Mouse (Mus musculus) embryonic facial prominence, embryonic 11.5 days (tissue): ENCODE measurements around the gene Setx. TPM values are rescaled to one million over a fixed set of nuclear protein-coding genes. Genes with fewer than 3 reads are reported as not detected.
"Not testable (repeated sequence)": the region's sequence is repeated elsewhere in the genome, so short reads cannot be mapped to it uniquely, and the experiment has no call there.

Experiments
- ATAC-seq: fragments of 200-750 bp; cut with Nextera tagmentation; replicated peaks from 2 replicates; pipeline ENCODE4 v1.8.0; 2017; ENCODE audit warnings: low read depth; ENCODE audit not compliant: insufficient number of reproducible peaks, low FRiP score, low TSS enrichment
- DNase-seq: peaks from one replicate; pipeline ENCODE4 v3.0.0-alpha.2; 2015; ENCODE audit warnings: low spot score
- H3K27ac ChIP-seq: fragments of 300-500 bp; sonication (generic); replicated peaks from 2 replicates; pipeline ENCODE4 v1.5.1; 2014; ENCODE audit warnings: mild to moderate bottlenecking, low read depth, low read length, control low read depth
- H3K27me3 ChIP-seq: fragments of 300-500 bp; sonication (generic); 2 replicates; pipeline ENCODE4 v1.6.1; 2014; ENCODE audit warnings: mild to moderate bottlenecking, low read length, moderate library complexity, mixed read lengths; ENCODE audit not compliant: control insufficient read depth, insufficient read depth
- H3K36me3 ChIP-seq: fragments of 300-500 bp; sonication (generic); replicated peaks from 2 replicates; pipeline ENCODE4 v1.6.1; 2014; ENCODE audit warnings: low read depth, mild to moderate bottlenecking, low read length, moderate library complexity, mixed read lengths; ENCODE audit not compliant: control insufficient read depth, insufficient read depth
- H3K4me1 ChIP-seq: fragments of 300-500 bp; sonication (generic); 2 replicates; pipeline ENCODE4 v1.6.1; 2014; ENCODE audit warnings: low read length, mixed read lengths; ENCODE audit not compliant: control insufficient read depth, insufficient read depth
- H3K4me2 ChIP-seq: fragments of 300-500 bp; sonication (generic); 2 replicates; pipeline ENCODE4 v1.6.1; 2014; ENCODE audit warnings: low read depth, mild to moderate bottlenecking, control low read depth, low read length, moderate library complexity
- H3K4me3 ChIP-seq: fragments of 300-500 bp; sonication (generic); 2 replicates; pipeline ENCODE4 v1.5.1; 2014; ENCODE audit warnings: low read depth, low read length, control low read depth
- H3K9ac ChIP-seq: fragments of 300-500 bp; sonication (generic); replicated peaks from 2 replicates; pipeline ENCODE4 v1.6.1; 2014; ENCODE audit warnings: mild to moderate bottlenecking, control low read depth, low read length
- H3K9me3 ChIP-seq: fragments of 300-500 bp; sonication (generic); replicated peaks from 2 replicates; pipeline ENCODE4 v1.6.1; 2016; ENCODE audit warnings: mild to moderate bottlenecking, low read length, inconsistent platforms, mixed read lengths; ENCODE audit not compliant: control insufficient read depth
- WGBS: fragments of 180-500 bp; shearing (Covaris S2); extraction: QIAGEN DNeasy Blood & Tissue Kit; methylation state at CpG from one replicate; pipeline ENCODE4 v1.1.7; 2014; 5-methylcytosine and 5-hydroxymethylcytosine counted together
- polyA plus RNA-seq: library from polyadenylated mRNA; unstranded; fragments of >200 nt; fragmentation: Nextera tagmentation; extraction: Ambion mirVana; gene quantifications from 2 replicates; pipeline ENCODE4 v1.2.1, GENCODE M21; 2014

The Setx gene
- polyA plus RNA-seq, 1 experiment from 2014 or later = 10.4 TPM

- H3K9ac ChIP-seq = no peak overlapping the region
- no peaks in the 10 kb centered on the region for H3K27me3 ChIP-seq
- H3K27ac ChIP-seq = no peak overlapping the region
- H3K9me3 ChIP-seq = no peaks in the 10 kb centered on the region
- no peak overlapping the region for H3K4me3 ChIP-seq
- H3K4me2 ChIP-seq = no peak overlapping the region
- DNase-seq = no peak
- 78% methylated on average over 4 of the region's 4 CpGs for WGBS
- no peak for ATAC-seq
- no peaks in the 10 kb centered on the region for H3K36me3 ChIP-seq
- no peaks in the 10 kb centered on the region for H3K4me1 ChIP-seq
Measured at GRCm38 (mm10) chr2:29096751-29097150, 27.2 kb upstream of the Setx start.

GRCm38 (mm10) chr2:29097465-29097864 lies 26.5 kb upstream of the Setx start:
- no peak overlapping the region for H3K4me2 ChIP-seq
- DNase-seq = no peak
- 88% methylated on average over 3 of the region's 3 CpGs for WGBS
- no peaks in the 10 kb centered on the region for H3K27me3 ChIP-seq
- no peak overlapping the region for H3K9ac ChIP-seq
- no peaks in the 10 kb centered on the region for H3K9me3 ChIP-seq
- H3K27ac ChIP-seq = no peak overlapping the region
- no peak overlapping the region for H3K4me3 ChIP-seq
- no peak for ATAC-seq
- H3K36me3 ChIP-seq = no peaks in the 10 kb centered on the region
- H3K4me1 ChIP-seq = no peaks in the 10 kb centered on the region

DNA sequence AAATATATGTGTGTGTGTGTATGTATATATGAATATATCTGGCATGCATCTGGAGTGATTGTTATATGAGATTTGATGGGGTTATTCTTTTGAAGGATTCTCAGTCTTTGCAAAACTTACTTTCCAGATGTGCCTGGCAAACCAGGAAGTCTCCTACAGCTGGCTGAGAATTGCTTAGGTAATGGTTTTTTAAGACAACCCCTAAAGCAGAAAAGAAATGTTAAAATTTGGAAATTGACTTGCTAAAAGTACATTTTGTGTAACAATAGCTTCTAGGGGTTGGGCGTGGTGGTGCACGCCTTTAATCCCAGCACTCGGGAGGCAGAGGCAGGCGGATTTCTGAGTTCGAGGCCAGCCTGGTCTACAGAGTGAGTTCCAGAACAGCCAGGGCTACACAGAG lies 26.0 kb upstream of the Setx start:
- WGBS = 99% methylated on average over 3 of the region's 5 CpGs
- H3K36me3 ChIP-seq, H3K27me3 ChIP-seq, ATAC-seq, H3K9ac ChIP-seq, H3K27ac ChIP-seq, H3K4me3 ChIP-seq, H3K9me3 ChIP-seq, H3K4me2 ChIP-seq, H3K4me1 ChIP-seq, DNase-seq: not testable (repeated sequence)

- H3K27me3 ChIP-seq = no peaks in the 10 kb centered on the region
- no peak overlapping the region for H3K9ac ChIP-seq
- H3K36me3 ChIP-seq = no peaks in the 10 kb centered on the region
- no peak overlapping the region for H3K27ac ChIP-seq
- H3K4me3 ChIP-seq = no peak overlapping the region
- no peaks in the 10 kb centered on the region for H3K9me3 ChIP-seq
- H3K4me2 ChIP-seq = no peak overlapping the region
- H3K4me1 ChIP-seq = no peaks in the 10 kb centered on the region
- 78% methylated on average over 8 of the region's 8 CpGs for WGBS
- ATAC-seq (no peak), DNase-seq (no peak)
Measured at GRCm38 (mm10) chr2:29098786-29099185, 25.2 kb upstream of the Setx start.

DNA sequence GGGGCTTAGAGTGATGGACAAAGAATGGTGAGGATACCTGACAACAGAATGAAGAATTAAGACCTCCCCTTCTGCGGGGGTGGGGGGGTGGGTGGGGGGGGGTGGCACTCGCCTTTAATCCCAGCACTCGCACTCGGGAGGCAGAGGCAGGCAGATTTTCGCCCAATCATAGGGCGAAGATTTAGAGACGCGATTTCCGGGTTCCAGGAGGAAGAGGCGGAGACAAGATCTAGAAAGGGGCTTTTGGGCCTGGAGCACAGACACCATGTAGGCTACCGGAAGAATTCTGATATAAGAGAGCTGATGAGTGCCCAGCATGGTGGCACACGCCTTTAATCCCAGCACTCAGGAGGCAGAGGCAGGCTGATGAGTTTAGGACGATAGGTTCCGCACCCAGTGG lies 24.3 kb upstream of the Setx start:
- Histone ChIP-seq H3K4me2 (no peak overlapping the region), H3K9ac (no peak overlapping the region), H3K4me3 (no peak overlapping the region), H3K9me3 (no peaks in the 10 kb centered on the region), H3K4me1 (no peaks in the 10 kb centered on the region), H3K27ac (no peak overlapping the region), H3K27me3 (no peaks in the 10 kb centered on the region), H3K36me3 (no peaks in the 10 kb centered on the region)
- WGBS = 91% methylated on average over 14 of the region's 14 CpGs
- DNase-seq = no peak
- ATAC-seq = no peak

GRCm38 (mm10) chr2:29100822-29101534 lies 23.0 kb upstream of the Setx start:
- no peak overlapping the region for H3K9ac ChIP-seq
- 79% methylated on average over 7 of the region's 7 CpGs for WGBS

GRCm38 (mm10) chr2:29102416-29103377 lies 21.3 kb upstream of the Setx start:
- not testable (repeated sequence) for H3K36me3 ChIP-seq, H3K9me3 ChIP-seq, H3K27ac ChIP-seq, H3K9ac ChIP-seq, H3K27me3 ChIP-seq, H3K4me3 ChIP-seq, DNase-seq, H3K4me1 ChIP-seq, ATAC-seq, H3K4me2 ChIP-seq
- 91% methylated on average over 9 of the region's 10 CpGs for whole genome bisulfite sequencing

More at GRCm38 (mm10) chr2:29100822-29101534, 23.0 kb upstream of the Setx start:
- ATAC-seq (no peak), DNase-seq (no peak)
- Histone ChIP-seq H3K36me3 (no peaks in the 10 kb centered on the region), H3K27me3 (no peaks in the 10 kb centered on the region), H3K9me3 (no peaks in the 10 kb centered on the region), H3K4me2 (no peak overlapping the region), H3K4me1 (no peaks in the 10 kb centered on the region), H3K27ac (no peak overlapping the region), H3K4me3 (no peak overlapping the region)

- no peaks in the 10 kb centered on the region for H3K9me3 ChIP-seq
- no peaks in the 10 kb centered on the region for H3K27me3 ChIP-seq
- no peak overlapping the region for H3K9ac ChIP-seq
- no peaks in the 10 kb centered on the region for H3K36me3 ChIP-seq
- H3K4me2 ChIP-seq = no peak overlapping the region
- DNase-seq (no peak), ATAC-seq (no peak)
- no peaks in the 10 kb centered on the region for H3K4me1 ChIP-seq
- H3K4me3 ChIP-seq = no peak overlapping the region
- no peak overlapping the region for H3K27ac ChIP-seq
Measured at GRCm38 (mm10) chr2:29120969-29121368, 3.0 kb upstream of the Setx start.
